Mouse (Mus musculus) embryonic facial prominence, embryonic 12.5 days (tissue): ENCODE data around the gene Popdc3. TPM values are rescaled to one million over a fixed set of nuclear protein-coding genes. Genes with fewer than 3 reads are reported as not detected.
"Not testable (repeated sequence)": the region's sequence is repeated elsewhere in the genome, so short reads cannot be mapped to it uniquely, and the experiment has no call there.

Source experiments
- ATAC-seq: fragments of 200-750 bp; cut with Nextera tagmentation; 2 replicates; pipeline ENCODE4 v1.8.0; 2017; ENCODE audit not compliant: insufficient number of reproducible peaks, insufficient read depth, low FRiP score, low TSS enrichment
- H3K27ac ChIP-seq: fragments of 300-500 bp; sonication (generic); 2 replicates; pipeline ENCODE4 v1.5.1; 2016; ENCODE audit warnings: mild to moderate bottlenecking
- H3K27me3 ChIP-seq: fragments of 300-500 bp; sonication (generic); 2 replicates; pipeline ENCODE4 v1.6.1; 2016; ENCODE audit warnings: mild to moderate bottlenecking, moderate library complexity
- H3K36me3 ChIP-seq: fragments of 300-500 bp; sonication (generic); 2 replicates; pipeline ENCODE4 v1.6.1; 2016; ENCODE audit warnings: mild to moderate bottlenecking
- H3K4me1 ChIP-seq: fragments of 300-500 bp; sonication (generic); 2 replicates; pipeline ENCODE4 v1.6.1; 2016
- H3K4me2 ChIP-seq: fragments of 300-500 bp; sonication (generic); replicated peaks from 2 replicates; pipeline ENCODE4 v1.6.1; 2016; ENCODE audit warnings: mild to moderate bottlenecking, moderate library complexity
- H3K4me3 ChIP-seq: fragments of 300-500 bp; sonication (generic); 2 replicates; pipeline ENCODE4 v1.5.1; 2016; ENCODE audit warnings: mild to moderate bottlenecking
- H3K9ac ChIP-seq: fragments of 300-500 bp; sonication (generic); 2 replicates; pipeline ENCODE4 v1.6.1; 2016; ENCODE audit warnings: mild to moderate bottlenecking, moderate library complexity
- H3K9me3 ChIP-seq: fragments of 300-500 bp; sonication (generic); 2 replicates; pipeline ENCODE4 v1.6.1; 2016; ENCODE audit warnings: mild to moderate bottlenecking, moderate library complexity
- WGBS: fragments of 180-500 bp; shearing (Covaris S2); methylation state at CpG from one replicate; pipeline ENCODE4 v1.1.7; 2016; 5-methylcytosine and 5-hydroxymethylcytosine counted together
- polyA plus RNA-seq: library from polyadenylated mRNA; unstranded; fragments of >200 nt; fragmentation: Nextera tagmentation; extraction: Ambion mirVana; gene quantifications from 2 replicates; pipeline ENCODE4 v1.2.1, GENCODE M21; 2016

The Popdc3 gene
- 0.55 and 0.84 TPM in 2 replicates for polyA plus RNA-seq

DNA sequence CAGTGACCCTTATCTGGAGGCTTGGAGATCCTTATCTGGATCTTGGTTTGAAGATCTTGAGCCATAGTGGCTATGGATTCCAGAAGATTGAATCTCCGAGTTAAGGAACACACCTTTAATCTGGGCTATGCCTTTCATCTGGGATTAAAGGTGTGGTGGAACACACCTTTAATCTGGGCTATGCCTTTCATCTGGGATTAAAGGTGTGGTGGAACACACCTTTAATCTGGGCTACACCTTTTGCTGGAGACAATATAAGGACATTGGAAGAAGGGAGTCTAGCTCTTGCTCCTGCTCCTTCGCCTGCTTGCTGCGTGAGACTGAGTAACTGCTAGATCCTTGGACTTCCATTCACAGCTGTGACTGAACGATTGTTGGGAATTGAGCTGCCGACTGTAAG is at the start of gene Popdc3:
TSS of gene Popdc3 (plus strand) at position 301 of the 400 bp plus-strand sequence.
- not testable (repeated sequence) for H3K36me3 ChIP-seq, H3K4me3 ChIP-seq, H3K27ac ChIP-seq, H3K9ac ChIP-seq, ATAC-seq, H3K4me2 ChIP-seq, H3K9me3 ChIP-seq, H3K4me1 ChIP-seq, H3K27me3 ChIP-seq
- 88% methylated on average over 2 of the region's 5 CpGs for WGBS

DNA sequence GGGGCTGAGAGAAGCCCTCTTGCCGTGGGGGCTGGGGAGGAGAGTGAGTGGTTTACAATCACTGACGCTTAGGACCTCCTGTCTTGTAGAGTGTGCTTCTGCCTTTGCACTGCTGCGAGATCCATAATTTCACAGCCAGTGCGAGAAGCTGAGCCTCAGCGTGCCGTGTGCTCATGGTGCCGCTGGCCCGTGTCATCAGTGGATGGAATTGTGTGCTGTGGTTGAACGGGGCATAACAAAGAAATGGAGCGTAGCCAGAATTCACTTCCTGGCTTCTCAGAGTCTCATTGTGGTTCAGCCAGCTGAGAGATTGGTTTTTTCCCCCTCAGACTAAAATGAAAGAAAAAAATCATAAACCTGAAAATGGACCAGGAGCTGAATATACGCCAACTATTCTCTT is 48.8 kb upstream of the Popdc3 start:
- Histone ChIP-seq H3K4me1 (no peaks in the 10 kb centered on the region), H3K4me3 (no peak overlapping the region), H3K9me3 (no peaks in the 10 kb centered on the region), H3K27ac (no peak overlapping the region), H3K9ac (no peak overlapping the region), H3K4me2 (no peak overlapping the region), H3K27me3 (no peaks in the 10 kb centered on the region), H3K36me3 (peaks cover 43% of the 10 kb centered on the region)
- no peak for ATAC-seq
- WGBS, result 91% methylated on average over 11 of the region's 11 CpGs

DNA sequence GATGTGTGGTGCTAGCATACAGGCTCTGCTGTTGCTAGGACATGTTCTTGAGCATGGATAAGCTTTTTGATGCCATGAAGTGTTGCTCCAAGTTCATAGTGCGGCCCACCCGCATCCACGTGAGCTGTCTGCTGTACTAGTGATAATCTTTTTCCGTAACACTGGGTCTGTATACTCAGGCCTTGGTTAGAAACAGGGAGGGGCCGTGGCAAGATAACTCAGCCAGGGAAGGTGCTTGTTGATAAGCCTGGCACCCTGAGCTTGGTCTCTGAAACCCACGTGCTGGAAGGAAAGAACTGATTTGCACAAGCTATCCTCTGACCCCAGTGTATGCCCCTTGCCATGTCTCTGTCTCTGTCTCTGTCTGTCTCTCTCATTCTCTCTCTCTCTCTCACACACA is 47.9 kb upstream of the Popdc3 start:
- Histone ChIP-seq H3K4me1 (no peaks in the 10 kb centered on the region), H3K36me3 (peaks cover 35% of the 10 kb centered on the region), H3K27me3 (no peaks in the 10 kb centered on the region), H3K4me2 (no peak overlapping the region), H3K27ac (no peak overlapping the region), H3K9ac (no peak overlapping the region), H3K4me3 (no peak overlapping the region), H3K9me3 (no peaks in the 10 kb centered on the region)
- no peak for ATAC-seq
- WGBS, result 93% methylated on average over 6 of the region's 6 CpGs

- Histone ChIP-seq H3K27me3 (no peaks in the 10 kb centered on the region), H3K4me2 (no peak overlapping the region), H3K9me3 (no peaks in the 10 kb centered on the region), H3K27ac (no peak overlapping the region), H3K4me1 (no peaks in the 10 kb centered on the region), H3K9ac (no peak overlapping the region), H3K4me3 (no peak overlapping the region), H3K36me3 (peaks cover 13% of the 10 kb centered on the region)
- 85% methylated on average over 4 of the region's 4 CpGs for WGBS
- no peak for ATAC-seq
Observed at GRCm38 (mm10) chr10:45132371-45132770, 45.5 kb upstream of the Popdc3 start.

GRCm38 (mm10) chr10:45136806-45137205 is 41.1 kb upstream of the Popdc3 start:
- 90% methylated on average over 7 of the region's 7 CpGs for WGBS
- no peak overlapping the region for H3K4me2 ChIP-seq
- H3K9me3 ChIP-seq, result no peaks in the 10 kb centered on the region
- no peaks in the 10 kb centered on the region for H3K4me1 ChIP-seq
- no peak overlapping the region for H3K27ac ChIP-seq
- H3K27me3 ChIP-seq, result no peaks in the 10 kb centered on the region
- no peak overlapping the region for H3K9ac ChIP-seq
- no peaks in the 10 kb centered on the region for H3K36me3 ChIP-seq
- no peak overlapping the region for H3K4me3 ChIP-seq
- ATAC-seq, result no peak

DNA sequence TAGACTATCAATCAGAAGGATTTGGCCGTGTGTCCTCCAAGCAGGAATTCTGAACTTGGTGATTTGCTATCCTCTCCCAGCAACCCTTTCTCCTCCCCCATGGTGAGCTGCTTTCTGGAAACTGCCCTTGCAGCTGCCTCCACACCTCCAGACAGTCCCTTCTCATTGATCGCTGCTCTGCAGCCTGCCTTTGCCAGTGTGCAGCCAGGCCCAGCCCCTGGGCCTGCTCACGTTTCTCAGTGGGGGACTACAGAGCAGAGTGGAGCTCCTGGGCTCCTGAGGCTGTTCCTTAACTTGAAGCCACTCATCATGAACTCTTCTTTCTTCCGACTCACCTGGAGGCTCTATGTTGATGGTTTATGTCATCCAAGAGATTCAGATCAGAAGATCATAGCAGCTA is 38.0 kb upstream of the Popdc3 start:
- ATAC-seq, result no peak
- Histone ChIP-seq H3K4me1 (no peaks in the 10 kb centered on the region), H3K27ac (no peak overlapping the region)

GRCm38 (mm10) chr10:45140474-45141212 is 37.3 kb upstream of the Popdc3 start:
- Histone ChIP-seq H3K36me3 (no peaks in the 10 kb centered on the region), H3K4me2 (no peak overlapping the region), H3K27me3 (no peaks in the 10 kb centered on the region), H3K4me1 (no peaks in the 10 kb centered on the region), H3K9me3 (no peaks in the 10 kb centered on the region), H3K9ac (no peak overlapping the region), H3K27ac (no peak overlapping the region), H3K4me3 (no peak overlapping the region)
- no peak for ATAC-seq
- WGBS, result 77% methylated on average over 7 of the region's 7 CpGs

More for the DNA sequence above, 38.0 kb upstream of the Popdc3 start:
- Histone ChIP-seq H3K9me3 (no peaks in the 10 kb centered on the region), H3K4me2 (no peak overlapping the region), H3K36me3 (no peaks in the 10 kb centered on the region), H3K9ac (no peak overlapping the region), H3K27me3 (no peaks in the 10 kb centered on the region), H3K4me3 (no peak overlapping the region)
- WGBS, result 68% methylated on average over 4 of the region's 4 CpGs

DNA sequence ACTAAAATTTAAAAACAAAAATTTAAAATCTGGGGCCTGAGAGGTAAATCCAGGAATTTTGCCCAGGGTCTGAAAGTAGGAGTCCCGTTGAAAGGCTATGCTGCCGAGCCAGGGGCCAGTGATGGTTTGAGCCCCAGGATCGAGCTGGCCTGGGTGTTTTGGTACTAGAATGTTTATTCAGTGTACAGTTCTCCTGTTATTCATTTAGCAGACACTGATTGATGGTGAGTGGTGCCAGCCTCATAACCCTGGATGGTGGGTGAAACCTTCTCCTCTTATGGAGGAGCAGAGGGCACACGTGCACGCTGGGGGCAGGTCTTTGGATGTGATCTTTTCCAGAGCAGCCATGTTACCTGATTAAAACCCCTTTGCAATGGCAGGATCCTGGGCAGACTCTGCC is 35.5 kb upstream of the Popdc3 start:
- WGBS, result 77% methylated on average over 5 of the region's 5 CpGs
- Histone ChIP-seq H3K4me1 (no peaks in the 10 kb centered on the region), H3K4me2 (no peak overlapping the region), H3K27me3 (no peaks in the 10 kb centered on the region), H3K27ac (no peak overlapping the region), H3K4me3 (no peak overlapping the region), H3K36me3 (no peaks in the 10 kb centered on the region), H3K9ac (no peak overlapping the region), H3K9me3 (no peaks in the 10 kb centered on the region)
- ATAC-seq, result no peak

DNA sequence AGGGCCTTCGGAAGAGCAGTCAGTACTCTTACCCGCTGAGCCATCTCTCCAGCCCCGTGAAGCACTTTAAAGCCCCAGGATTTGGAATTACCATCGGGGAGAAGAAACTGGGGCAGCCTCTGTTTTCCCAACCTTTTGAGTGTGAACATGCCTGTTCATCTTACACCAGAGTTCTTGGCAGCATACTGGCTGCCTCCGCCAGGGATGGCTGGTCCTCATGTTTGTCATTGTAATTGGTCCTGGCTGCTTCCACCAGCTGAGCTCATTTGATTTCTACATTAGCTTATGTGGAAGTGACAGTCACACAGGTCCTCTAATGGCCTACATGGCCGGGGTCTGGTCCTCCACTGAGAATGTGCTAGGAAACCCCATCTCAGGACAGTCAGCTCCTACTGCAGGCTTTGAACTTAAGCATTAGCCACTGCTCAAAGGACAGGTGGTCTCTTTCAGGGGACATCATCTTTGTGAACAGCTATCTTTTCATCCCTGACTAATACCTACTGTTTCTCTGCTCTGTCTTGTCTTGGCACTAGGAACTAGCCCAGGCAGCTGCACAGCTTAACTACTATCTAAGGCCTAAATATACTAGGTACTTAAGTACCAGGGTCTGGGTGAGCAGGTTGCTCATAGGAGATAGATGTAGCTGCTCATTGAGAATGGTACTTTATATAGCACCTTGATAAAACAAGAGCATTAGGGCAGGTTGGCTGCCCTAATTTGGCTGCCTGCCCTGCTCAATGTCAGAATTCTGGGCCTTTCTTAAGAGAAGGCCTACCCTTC is 33.7 kb upstream of the Popdc3 start:
- 93% methylated on average over 6 of the region's 6 CpGs for WGBS
- H3K4me2 ChIP-seq, result no peak overlapping the region

DNA sequence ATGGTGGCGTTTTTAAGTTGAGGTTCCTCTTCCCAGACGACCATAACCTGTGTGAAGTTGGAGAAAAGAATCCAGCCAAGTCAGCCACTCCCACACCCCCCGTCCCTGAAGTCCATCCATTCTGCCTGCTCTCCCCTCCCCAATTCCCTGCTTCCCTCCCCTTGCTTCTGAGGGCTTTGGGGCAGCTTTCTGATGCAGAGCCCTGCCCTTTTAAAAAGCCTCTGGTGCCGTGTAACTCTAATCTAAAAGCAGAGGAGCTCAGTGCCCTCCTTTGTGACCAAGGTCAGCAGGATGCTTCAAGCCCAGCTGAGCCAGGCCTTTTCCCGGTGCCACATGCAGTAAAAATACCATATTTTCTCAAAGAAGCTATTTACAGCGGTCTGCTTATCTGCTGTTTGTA is 31.1 kb upstream of the Popdc3 start:
- Histone ChIP-seq H3K27me3 (no peaks in the 10 kb centered on the region), H3K4me3 (no peak overlapping the region), H3K9me3 (no peaks in the 10 kb centered on the region), H3K9ac (no peak overlapping the region), H3K4me2 (no peak overlapping the region), H3K4me1 (no peaks in the 10 kb centered on the region), H3K27ac (no peak overlapping the region), H3K36me3 (peaks cover 19% of the 10 kb centered on the region)
- ATAC-seq, result no peak
- WGBS, result 36% methylated on average over 6 of the region's 6 CpGs

More for the DNA sequence above, 33.7 kb upstream of the Popdc3 start:
- H3K4me1 ChIP-seq, result no peaks in the 10 kb centered on the region
- H3K9ac ChIP-seq, result no peak overlapping the region
- H3K27ac ChIP-seq, result no peak overlapping the region
- H3K36me3 ChIP-seq, result no peaks in the 10 kb centered on the region; the same call in 1 of the 2 replicates
- no peak for ATAC-seq
- H3K27me3 ChIP-seq, result no peaks in the 10 kb centered on the region
- no peaks in the 10 kb centered on the region for H3K9me3 ChIP-seq
- H3K4me3 ChIP-seq, result no peak overlapping the region

DNA sequence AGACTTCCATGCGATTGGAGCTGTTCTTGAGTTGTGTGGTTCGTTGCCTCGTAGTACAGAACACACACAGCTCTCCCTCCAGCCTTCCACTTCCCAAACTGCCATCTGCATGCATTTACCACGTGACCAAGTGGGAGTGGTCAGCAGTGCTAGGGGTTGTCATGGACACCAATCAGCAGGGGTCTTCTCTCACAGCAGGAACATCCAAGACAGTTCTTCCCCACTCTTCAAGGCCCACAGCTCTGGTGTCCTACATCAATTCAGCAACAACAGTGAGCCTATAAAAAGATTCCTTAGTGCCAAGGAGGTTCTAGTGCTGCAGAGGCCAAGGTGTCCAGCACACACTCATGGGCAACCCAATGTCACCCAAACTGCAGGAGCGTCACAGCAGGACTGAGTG is 26.8 kb upstream of the Popdc3 start:
- peaks cover 56% of the 10 kb centered on the region for H3K36me3 ChIP-seq

More for the DNA sequence above, 26.8 kb upstream of the Popdc3 start:
- WGBS, result 74% methylated on average over 5 of the region's 5 CpGs
- no peaks in the 10 kb centered on the region for H3K9me3 ChIP-seq
- no peak overlapping the region for H3K27ac ChIP-seq
- no peaks in the 10 kb centered on the region for H3K27me3 ChIP-seq
- H3K4me3 ChIP-seq, result no peak overlapping the region
- no peak overlapping the region for H3K9ac ChIP-seq
- H3K4me1 ChIP-seq, result no peaks in the 10 kb centered on the region
- no peak overlapping the region for H3K4me2 ChIP-seq
- ATAC-seq, result no peak
